Mouse (Mus musculus) liver, adult 2 months (tissue): Measurements from ENCODE around the gene Gm28036. TPM values are rescaled to one million over a fixed set of nuclear protein-coding genes. Genes with fewer than 3 reads are reported as not detected.
"Not testable (repeated sequence)": the region's sequence is repeated elsewhere in the genome, so short reads cannot be mapped to it uniquely, and the experiment has no call there.

Source experiments
- DNase-seq: peaks from one replicate; pipeline ENCODE4 v3.0.0-alpha.2; 2011; ENCODE audit warnings: low read depth, low spot score; ENCODE audit errors: extremely low read depth
- H3K27ac ChIP-seq: fragments of 200-500 bp; replicated peaks from 2 replicates; pipeline ENCODE4 v1.5.1; 2012; ENCODE audit warnings: low read depth, mild to moderate bottlenecking, control low read depth, inconsistent platforms, low read length; ENCODE audit not compliant: insufficient read depth
- H3K27me3 ChIP-seq: fragments of 200-500 bp; 2 replicates; pipeline ENCODE4 v1.6.1; 2012; ENCODE audit warnings: mild to moderate bottlenecking, moderate library complexity, low read length, inconsistent platforms; ENCODE audit not compliant: control insufficient read depth, insufficient read depth
- H3K36me3 ChIP-seq: fragments of 200-500 bp; 2 replicates; pipeline ENCODE4 v1.6.1; 2012; ENCODE audit warnings: low read length, inconsistent platforms; ENCODE audit not compliant: control insufficient read depth, insufficient read depth
- H3K4me1 ChIP-seq: fragments of 200-500 bp; 2 replicates; pipeline ENCODE4 v1.6.1; 2011; ENCODE audit warnings: low read length; ENCODE audit not compliant: control insufficient read depth, insufficient read depth
- H3K4me3 ChIP-seq: fragments of 200-500 bp; 2 replicates; pipeline ENCODE4 v1.5.1; 2011; ENCODE audit warnings: low read depth, mild to moderate bottlenecking, control low read depth, low read length, moderate library complexity; ENCODE audit not compliant: insufficient read depth
- H3K79me2 ChIP-seq: fragments of 200-500 bp; 2 replicates; pipeline ENCODE4 v1.6.1; 2012; ENCODE audit warnings: inconsistent platforms, mild to moderate bottlenecking, low read length, moderate library complexity; ENCODE audit not compliant: control insufficient read depth, insufficient read depth
- H3K9ac ChIP-seq: fragments of 200-500 bp; 2 replicates; pipeline ENCODE4 v1.6.1; 2012; ENCODE audit warnings: low read depth, mild to moderate bottlenecking, control low read depth, inconsistent platforms, low read length
- CTCF ChIP-seq: fragments of 200-500 bp; IDR thresholded peaks from 2 replicates; pipeline ENCODE4 v1.5.1; 2011; ENCODE audit warnings: low read depth, low read length, control low read depth
- POLR2A ChIP-seq: fragments of 200-500 bp; IDR thresholded peaks from 2 replicates; pipeline ENCODE4 v1.6.1; 2011; ENCODE audit warnings: low read length, control low read depth; ENCODE audit not compliant: insufficient read depth; ENCODE audit errors: extremely low read depth
- WGBS: fragments of 180-500 bp; shearing (Covaris S2); methylation state at CpG from one replicate; pipeline ENCODE4 v1.1.7; 2018; 5-methylcytosine and 5-hydroxymethylcytosine counted together
- polyA plus RNA-seq: library from polyadenylated mRNA; depleted of rRNA; stranded (reverse); fragments of >200 nt; gene quantifications from 2 replicates; pipeline ENCODE4 v1.2.3, GENCODE M21; 2012
- total RNA-seq: library from RNA; depleted of rRNA; stranded (reverse); fragments of >200 nt; gene quantifications from 2 replicates; pipeline ENCODE4 v1.2.3, GENCODE M21; 2014

Gene Gm28036
- total and polyA plus RNA-seq, 2 experiments, result 1.1 to 1.6 TPM

GRCm38 (mm10) chr2:156135695-156136094, 8.8 kb upstream of the Gm28036 start:
- Histone ChIP-seq H3K4me3 (no peak overlapping the region), H3K4me1 (no peaks in the 10 kb centered on the region), H3K79me2 (no peaks in the 10 kb centered on the region), H3K27me3 (no peaks in the 10 kb centered on the region), H3K9ac (no peak overlapping the region), H3K36me3 (peaks cover 27% of the 10 kb centered on the region), H3K27ac (no peak overlapping the region)
- DNase-seq, result no peak
- TF ChIP-seq POLR2A (no peak), CTCF (peak; percentile 55)
- WGBS, result 93% methylated on average over 6 of the region's 6 CpGs

- Histone ChIP-seq H3K27ac (no peak overlapping the region), H3K79me2 (no peaks in the 10 kb centered on the region), H3K4me1 (no peaks in the 10 kb centered on the region), H3K36me3 (peaks cover 26% of the 10 kb centered on the region), H3K9ac (no peak overlapping the region), H3K27me3 (no peaks in the 10 kb centered on the region), H3K4me3 (no peak overlapping the region)
- DNase-seq, result no peak
- no peak for TF ChIP-seq POLR2A
- TF ChIP-seq CTCF, result no peak
- 89% methylated on average over 5 of the region's 5 CpGs for WGBS
Measured at GRCm38 (mm10) chr2:156134161-156134560, 7.3 kb upstream of the Gm28036 start.

- 89% methylated on average over 5 of the region's 5 CpGs for WGBS
- H3K27ac ChIP-seq, result no peak overlapping the region
- no peaks in the 10 kb centered on the region for H3K27me3 ChIP-seq
- no peaks in the 10 kb centered on the region for H3K79me2 ChIP-seq
- no peak overlapping the region for H3K4me3 ChIP-seq
- H3K9ac ChIP-seq, result no peak overlapping the region
- no peak for TF ChIP-seq CTCF
- no peak for TF ChIP-seq POLR2A
- H3K4me1 ChIP-seq, result no peaks in the 10 kb centered on the region
- no peak for DNase-seq
- peaks cover 31% of the 10 kb centered on the region for H3K36me3 ChIP-seq
Measured at GRCm38 (mm10) chr2:156123731-156124130, 3.2 kb downstream of the Gm28036 start.

GRCm38 (mm10) chr2:156119566-156119965, 7.3 kb downstream of the Gm28036 start:
- peaks cover 7% of the 10 kb centered on the region for H3K36me3 ChIP-seq
- no peak overlapping the region for H3K9ac ChIP-seq
- no peak overlapping the region for H3K27ac ChIP-seq
- H3K79me2 ChIP-seq, result no peaks in the 10 kb centered on the region
- no peak for DNase-seq
- no peak for TF ChIP-seq POLR2A
- TF ChIP-seq CTCF, result no peak
- no peaks in the 10 kb centered on the region for H3K4me1 ChIP-seq
- no peak overlapping the region for H3K4me3 ChIP-seq
- H3K27me3 ChIP-seq, result no peaks in the 10 kb centered on the region

GRCm38 (mm10) chr2:156112080-156112423, 14.8 kb downstream of the Gm28036 start:
- not testable (repeated sequence) for H3K4me1 ChIP-seq
- 20% methylated on average over 5 of the region's 5 CpGs for WGBS
- peak overlapping the region; percentile 45; the same call in 1 of the 2 replicates for H3K27ac ChIP-seq

GRCm38 (mm10) chr2:156111358-156112079, 15.4 kb downstream of the Gm28036 start, which contains the start of the genes Cpne1 and Rbm12:
TSS of gene Cpne1 (minus strand) at chr2:156111965.
TSS of gene Rbm12 (minus strand) at chr2:156111978.
- Histone ChIP-seq H3K27ac (peak within 1 kb of the TSS; percentile 98), H3K4me1 (peaks cover 8% of the 10 kb centered on the region), H3K9ac (peak within 1 kb of the TSS; percentile 99), H3K36me3 (no peaks in the 10 kb centered on the region), H3K4me3 (peak within 1 kb of the TSS; percentile 99), H3K27me3 (no peaks in the 10 kb centered on the region), H3K79me2 (peaks cover 22% of the 10 kb centered on the region; the same call in 1 of the 2 replicates)
- DNase-seq, result peak; percentile 71
- TF ChIP-seq CTCF, result no peak
- peak; percentile 59 for TF ChIP-seq POLR2A
- 1% methylated on average over 74 of the region's 74 CpGs for WGBS

More at GRCm38 (mm10) chr2:156112080-156112423, 14.8 kb downstream of the Gm28036 start:
- peak overlapping the region; percentile 99; the same call in 1 of the 2 replicates for H3K9ac ChIP-seq
- peaks cover 19% of the 10 kb centered on the region; the same call in 1 of the 2 replicates for H3K79me2 ChIP-seq
- H3K4me3 ChIP-seq, result peak overlapping the region; percentile 99
- DNase-seq, H3K36me3 ChIP-seq, H3K27me3 ChIP-seq: not testable (repeated sequence)
